Mouse (Mus musculus): ENCODE measurements at regions not wholly inside any gene's neighbourhood (a gene's known extent, or its start where the extent isn't known, plus 50 kb on each side); places are given as distances from the start of the nearest gene placed in this dataset.

- WGBS, result 87% methylated on average over 15 of the region's 15 CpGs
- Histone ChIP-seq H3K27me3 (ENCODE audit: insufficient read depth, low read length) (no peaks in the 10 kb centered on the region), H3K9ac (no peak overlapping the region), H3K9me3 (ENCODE audit: low read depth, low read length) (no peaks in the 10 kb centered on the region), H3K4me3 (ENCODE audit: low read depth, low read length) (no peak overlapping the region), H3K27ac (ENCODE audit: low read depth) (no peak overlapping the region), H3K4me2 (no peak overlapping the region), H3K4me1 (ENCODE audit: insufficient read depth) (peaks cover 16% of the 10 kb centered on the region; the same call in 1 of the 2 replicates), H3K36me3 (ENCODE audit: insufficient read depth) (no peaks in the 10 kb centered on the region)
- ATAC-seq (ENCODE audit: insufficient read depth) (no peak), DNase-seq (peak; percentile 18)
- TF ChIP-seq CTCF (IDR thresholded peaks at IDR 0.05; ENCODE audit: low read depth), result no peak
Observed at GRCm38 (mm10) chr3:121902246-121902645, 50.1 kb upstream of the Arhgap29 start.

GRCm38 (mm10) chr3:121900429-121900844 lies 51.9 kb upstream of the Arhgap29 start:
- no peak for TF ChIP-seq CTCF (IDR thresholded peaks at IDR 0.05; ENCODE audit: low read depth)
- no peak overlapping the region for H3K27ac ChIP-seq (ENCODE audit: low read depth)
- no peaks in the 10 kb centered on the region for H3K27me3 ChIP-seq (ENCODE audit: insufficient read depth, low read length)
- ATAC-seq (ENCODE audit: insufficient read depth) (0 out of 2 replicates have a peak, but pooled peaks have one; percentile 35), DNase-seq (peak; percentile 49)
- H3K4me3 ChIP-seq (ENCODE audit: low read depth, low read length), result no peak overlapping the region
- no peaks in the 10 kb centered on the region for H3K9me3 ChIP-seq (ENCODE audit: low read depth, low read length)
- no peak overlapping the region for H3K9ac ChIP-seq
- no peaks in the 10 kb centered on the region for H3K36me3 ChIP-seq (ENCODE audit: insufficient read depth)
- peaks cover 13% of the 10 kb centered on the region; the same call in 1 of the 2 replicates for H3K4me1 ChIP-seq (ENCODE audit: insufficient read depth)
- 55% methylated on average over 8 of the region's 8 CpGs for WGBS
- no peak overlapping the region for H3K4me2 ChIP-seq

GRCm38 (mm10) chr3:121897821-121898574 lies 54.3 kb upstream of the Arhgap29 start:
- Histone ChIP-seq H3K4me2 (no peak overlapping the region), H3K27me3 (ENCODE audit: insufficient read depth, low read length) (no peaks in the 10 kb centered on the region), H3K36me3 (ENCODE audit: insufficient read depth) (no peaks in the 10 kb centered on the region), H3K27ac (ENCODE audit: low read depth) (no peak overlapping the region), H3K4me1 (ENCODE audit: insufficient read depth) (peaks cover 8% of the 10 kb centered on the region; the same call in 1 of the 2 replicates), H3K9me3 (ENCODE audit: low read depth, low read length) (no peaks in the 10 kb centered on the region), H3K4me3 (ENCODE audit: low read depth, low read length) (no peak overlapping the region), H3K9ac (no peak overlapping the region)
- peak; percentile 18 for DNase-seq
- no peak for ATAC-seq (ENCODE audit: insufficient read depth)
- no peak for TF ChIP-seq CTCF (IDR thresholded peaks at IDR 0.05; ENCODE audit: low read depth)
- 60% methylated on average over 14 of the region's 14 CpGs for WGBS

- no peak for ATAC-seq (ENCODE audit: insufficient read depth)
- 55% methylated on average over 7 of the region's 7 CpGs for WGBS
- DNase-seq, result no peak
- Histone ChIP-seq H3K9ac (no peak overlapping the region), H3K4me2 (no peak overlapping the region), H3K9me3 (ENCODE audit: low read depth, low read length) (no peaks in the 10 kb centered on the region), H3K27ac (ENCODE audit: low read depth) (no peak overlapping the region), H3K4me3 (ENCODE audit: low read depth, low read length) (no peak overlapping the region), H3K27me3 (ENCODE audit: insufficient read depth, low read length) (no peaks in the 10 kb centered on the region), H3K36me3 (ENCODE audit: insufficient read depth) (no peaks in the 10 kb centered on the region), H3K4me1 (ENCODE audit: insufficient read depth) (no peaks in the 10 kb centered on the region; the same call in 1 of the 2 replicates)
- TF ChIP-seq CTCF (IDR thresholded peaks at IDR 0.05; ENCODE audit: low read depth), result no peak
Observed at GRCm38 (mm10) chr3:121893606-121894005, 58.7 kb upstream of the Arhgap29 start.

- Histone ChIP-seq H3K4me2 (no peak overlapping the region), H3K36me3 (ENCODE audit: insufficient read depth) (no peaks in the 10 kb centered on the region), H3K27me3 (ENCODE audit: insufficient read depth, low read length) (no peaks in the 10 kb centered on the region), H3K27ac (ENCODE audit: low read depth) (no peak overlapping the region), H3K9ac (no peak overlapping the region), H3K4me1 (ENCODE audit: insufficient read depth) (no peaks in the 10 kb centered on the region; the same call in 1 of the 2 replicates), H3K4me3 (ENCODE audit: low read depth, low read length) (no peak overlapping the region), H3K9me3 (ENCODE audit: low read depth, low read length) (no peaks in the 10 kb centered on the region)
- WGBS, result 86% methylated on average over 3 of the region's 3 CpGs
- ATAC-seq (ENCODE audit: insufficient read depth) (no peak), DNase-seq (no peak)
- TF ChIP-seq CTCF (IDR thresholded peaks at IDR 0.05; ENCODE audit: low read depth), result no peak
Observed at GRCm38 (mm10) chr3:121892675-121893074, 59.7 kb upstream of the Arhgap29 start.

GRCm38 (mm10) chr3:121891338-121891737 lies 61.0 kb upstream of the Arhgap29 start:
- no peak overlapping the region for H3K27ac ChIP-seq (ENCODE audit: low read depth)
- peak overlapping the region; percentile 47 for H3K4me2 ChIP-seq
- no peak overlapping the region for H3K4me3 ChIP-seq (ENCODE audit: low read depth, low read length)

GRCm38 (mm10) chr3:121890563-121890962 lies 61.8 kb upstream of the Arhgap29 start:
- DNase-seq (peak; percentile 38), ATAC-seq (ENCODE audit: insufficient read depth) (no peak)
- peak overlapping the region; percentile 47 for H3K4me2 ChIP-seq
- no peaks in the 10 kb centered on the region for H3K9me3 ChIP-seq (ENCODE audit: low read depth, low read length)
- no peaks in the 10 kb centered on the region for H3K27me3 ChIP-seq (ENCODE audit: insufficient read depth, low read length)
- TF ChIP-seq CTCF (IDR thresholded peaks at IDR 0.05; ENCODE audit: low read depth), result no peak
- H3K9ac ChIP-seq, result no peak overlapping the region
- no peak overlapping the region for H3K4me3 ChIP-seq (ENCODE audit: low read depth, low read length)
- H3K36me3 ChIP-seq (ENCODE audit: insufficient read depth), result no peaks in the 10 kb centered on the region
- WGBS, result 38% methylated on average over 5 of the region's 5 CpGs
- 0 out of 2 replicates have a peak overlapping the region, but pooled peaks have one; percentile 60 for H3K27ac ChIP-seq (ENCODE audit: low read depth)
- peaks cover 10% of the 10 kb centered on the region; the same call in 1 of the 2 replicates for H3K4me1 ChIP-seq (ENCODE audit: insufficient read depth)

More at GRCm38 (mm10) chr3:121891338-121891737, 61.0 kb upstream of the Arhgap29 start:
- DNase-seq (peak; percentile 19), ATAC-seq (ENCODE audit: insufficient read depth) (no peak)
- TF ChIP-seq CTCF (IDR thresholded peaks at IDR 0.05; ENCODE audit: low read depth), result no peak
- H3K9me3 ChIP-seq (ENCODE audit: low read depth, low read length), result no peaks in the 10 kb centered on the region
- no peaks in the 10 kb centered on the region for H3K27me3 ChIP-seq (ENCODE audit: insufficient read depth, low read length)
- H3K4me1 ChIP-seq (ENCODE audit: insufficient read depth), result peaks cover 8% of the 10 kb centered on the region; the same call in 1 of the 2 replicates
- WGBS, result 15% methylated on average over 9 of the region's 9 CpGs
- no peaks in the 10 kb centered on the region for H3K36me3 ChIP-seq (ENCODE audit: insufficient read depth)
- H3K9ac ChIP-seq, result no peak overlapping the region

Data from lung, embryonic 14.5 days (tissue).